Mouse (Mus musculus) kidney, postnatal 0 days (tissue): ENCODE data around the gene Pola1. TPM values are rescaled to one million over a fixed set of nuclear protein-coding genes. Genes with fewer than 3 reads are reported as not detected.

Experiments used
- ATAC-seq: fragments of 200-750 bp; cut with Nextera tagmentation; replicated peaks from 2 replicates; pipeline ENCODE4 v1.8.0; 2017; ENCODE audit warnings: low read depth, moderate number of reproducible peaks, moderate TSS enrichment, moderate library complexity; ENCODE audit not compliant: low FRiP score
- DNase-seq: peaks from one replicate; pipeline ENCODE4 v3.0.0-alpha.2; 2016; ENCODE audit warnings: low spot score
- H3K27ac ChIP-seq: fragments of 300-500 bp; sonication (generic); 2 replicates; pipeline ENCODE4 v1.5.1; 2014; ENCODE audit warnings: mild to moderate bottlenecking
- H3K27me3 ChIP-seq: fragments of 300-500 bp; sonication (generic); 2 replicates; pipeline ENCODE4 v1.6.1; 2014; ENCODE audit warnings: low read length, mixed read lengths; ENCODE audit not compliant: insufficient read depth
- H3K36me3 ChIP-seq: fragments of 300-500 bp; sonication (generic); 2 replicates; pipeline ENCODE4 v1.6.1; 2014; ENCODE audit warnings: low read length, mixed read lengths; ENCODE audit not compliant: insufficient read depth
- H3K4me1 ChIP-seq: fragments of 300-500 bp; sonication (generic); replicated peaks from 2 replicates; pipeline ENCODE4 v1.6.1; 2014; ENCODE audit warnings: antibody characterized with exemption, low read length, mixed read lengths; ENCODE audit not compliant: insufficient read depth
- H3K4me2 ChIP-seq: fragments of 300-500 bp; sonication (generic); 2 replicates; pipeline ENCODE4 v1.6.1; 2014; ENCODE audit warnings: mild to moderate bottlenecking, low read length, moderate library complexity, mixed read lengths
- H3K4me3 ChIP-seq: fragments of 300-500 bp; sonication (generic); replicated peaks from 2 replicates; pipeline ENCODE4 v1.5.1; 2014; ENCODE audit warnings: low read depth, low read length
- H3K9ac ChIP-seq: fragments of 300-500 bp; sonication (generic); 2 replicates; pipeline ENCODE4 v1.6.1; 2014; ENCODE audit warnings: low read depth, low read length
- H3K9me3 ChIP-seq: fragments of 300-500 bp; sonication (generic); replicated peaks from 2 replicates; pipeline ENCODE4 v1.6.1; 2016; ENCODE audit warnings: low read length, inconsistent platforms, mixed read lengths
- CTCF ChIP-seq: IDR thresholded peaks from 2 replicates; pipeline ENCODE4 v1.5.1; 2016; ENCODE audit warnings: antibody characterized with exemption, low read depth, mild to moderate bottlenecking, moderate library complexity
- WGBS: fragments of 180-500 bp; shearing (Covaris S2); extraction: QIAGEN DNeasy Blood & Tissue Kit; methylation state at CpG from one replicate; pipeline ENCODE4 v1.1.7; 2014; 5-methylcytosine and 5-hydroxymethylcytosine counted together
- polyA plus RNA-seq: library from polyadenylated mRNA; unstranded; fragments of >200 nt; fragmentation: Nextera tagmentation; extraction: Ambion mirVana; gene quantifications from 2 replicates; pipeline ENCODE4 v1.2.1, GENCODE M21; 2015

Pola1 gene
- polyA plus RNA-seq, 1 experiment from 2014 or later = 7.8 TPM

DNA sequence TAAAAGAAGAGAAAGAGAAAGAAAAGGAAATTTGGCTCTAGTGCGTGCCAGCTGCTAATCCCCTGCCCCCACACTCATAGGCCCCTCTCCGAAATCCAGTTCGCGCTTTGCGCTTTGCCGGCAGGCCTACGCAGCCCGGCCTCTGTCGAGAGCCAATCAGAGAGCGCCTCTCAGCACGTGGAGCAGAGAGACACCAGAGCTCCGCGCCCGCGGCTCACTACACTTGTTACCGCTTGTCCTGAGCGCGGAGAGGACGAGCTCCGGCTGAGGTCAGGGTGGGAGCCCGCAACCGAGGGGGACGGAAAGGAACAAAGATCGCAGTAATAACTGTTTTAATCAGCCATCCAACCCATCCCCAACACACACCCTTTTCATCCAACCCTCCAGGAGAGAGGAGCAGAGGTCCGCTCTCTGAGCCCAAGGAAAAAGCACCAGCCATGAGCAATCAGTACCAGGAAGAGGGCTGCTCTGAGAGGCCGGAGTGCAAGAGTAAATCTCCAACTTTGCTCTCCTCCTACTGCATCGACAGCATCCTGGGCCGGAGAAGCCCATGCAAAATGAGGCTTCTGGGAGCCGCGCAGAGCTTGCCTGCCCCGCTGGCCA is 345.6 kb downstream of the Pola1 start, which contains the start of gene Arx:
TSS of gene Arx (plus strand) at position 155 of the 603 bp plus-strand sequence.
- ATAC-seq (peak; percentile 94), DNase-seq (peak; percentile 75)
- Histone ChIP-seq H3K4me3 (no peak within 1 kb of the TSS), H3K9me3 (no peaks in the 10 kb centered on the region), H3K27ac (no peak within 1 kb of the TSS), H3K36me3 (no peaks in the 10 kb centered on the region), H3K27me3 (peaks cover 41% of the 10 kb centered on the region), H3K4me2 (no peak within 1 kb of the TSS), H3K4me1 (no peaks in the 10 kb centered on the region), H3K9ac (no peak within 1 kb of the TSS)
- no peak for TF ChIP-seq CTCF
- WGBS = 33% methylated on average over 31 of the region's 31 CpGs

DNA sequence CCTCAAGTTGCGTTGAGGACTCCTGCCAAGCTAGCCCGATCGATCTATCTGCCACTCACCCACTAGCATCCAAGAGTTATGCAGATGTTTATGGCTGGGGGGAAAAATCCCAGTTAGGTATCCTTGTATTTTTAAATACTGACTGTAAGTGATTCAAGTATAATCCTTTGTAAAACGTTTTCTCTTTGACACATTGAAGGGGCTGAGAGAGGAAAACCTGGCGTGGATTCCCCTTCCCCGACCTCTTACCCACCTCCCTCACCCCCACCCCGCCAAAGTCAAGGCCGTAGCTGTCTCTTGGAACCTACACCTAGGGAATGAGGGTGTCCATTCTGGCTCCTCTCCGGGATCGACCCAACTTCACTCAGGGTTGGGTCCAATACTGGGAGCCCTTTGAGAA is 346.9 kb downstream of the Pola1 start:
- no peak overlapping the region for H3K4me3 ChIP-seq
- H3K36me3 ChIP-seq = no peaks in the 10 kb centered on the region
- no peaks in the 10 kb centered on the region for H3K4me1 ChIP-seq
- no peak overlapping the region for H3K27ac ChIP-seq
- H3K9ac ChIP-seq = no peak overlapping the region
- ATAC-seq = no peak
- WGBS = 31% methylated on average over 10 of the region's 10 CpGs
- H3K9me3 ChIP-seq = no peaks in the 10 kb centered on the region
- TF ChIP-seq CTCF = no peak
- H3K27me3 ChIP-seq = peaks cover 33% of the 10 kb centered on the region
- no peak overlapping the region for H3K4me2 ChIP-seq
- no peak for DNase-seq

DNA sequence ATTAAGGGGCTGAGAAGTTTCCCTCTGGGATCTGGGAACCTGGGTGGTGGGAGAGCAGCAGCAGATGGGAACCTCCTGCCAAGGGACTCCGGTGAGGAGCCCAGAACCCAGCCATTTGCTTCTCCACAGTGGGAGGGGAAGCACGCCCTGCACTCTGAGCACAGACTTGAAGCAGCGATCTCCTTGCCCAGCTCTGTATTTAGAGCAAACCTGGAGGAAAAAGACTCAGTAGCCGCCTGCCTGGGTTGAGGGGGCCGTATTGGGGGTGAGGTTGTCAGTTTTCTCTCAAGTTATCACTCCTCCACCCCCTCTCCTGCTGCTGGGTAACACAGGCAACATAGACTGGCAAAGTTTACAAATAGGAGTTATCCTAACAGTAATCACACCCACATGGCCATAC is 350.2 kb downstream of the Pola1 start:
- H3K4me2 ChIP-seq = peak overlapping the region; percentile 10; the same call in 1 of the 2 replicates
- TF ChIP-seq CTCF = no peak
- WGBS = 14% methylated on average over 5 of the region's 5 CpGs
- H3K36me3 ChIP-seq = no peaks in the 10 kb centered on the region
- no peaks in the 10 kb centered on the region for H3K9me3 ChIP-seq
- no peak overlapping the region for H3K4me3 ChIP-seq
- no peak for ATAC-seq
- H3K27ac ChIP-seq = no peak overlapping the region
- DNase-seq = no peak
- no peak overlapping the region for H3K9ac ChIP-seq
- no peaks in the 10 kb centered on the region for H3K4me1 ChIP-seq
- peaks cover 24% of the 10 kb centered on the region for H3K27me3 ChIP-seq

DNA sequence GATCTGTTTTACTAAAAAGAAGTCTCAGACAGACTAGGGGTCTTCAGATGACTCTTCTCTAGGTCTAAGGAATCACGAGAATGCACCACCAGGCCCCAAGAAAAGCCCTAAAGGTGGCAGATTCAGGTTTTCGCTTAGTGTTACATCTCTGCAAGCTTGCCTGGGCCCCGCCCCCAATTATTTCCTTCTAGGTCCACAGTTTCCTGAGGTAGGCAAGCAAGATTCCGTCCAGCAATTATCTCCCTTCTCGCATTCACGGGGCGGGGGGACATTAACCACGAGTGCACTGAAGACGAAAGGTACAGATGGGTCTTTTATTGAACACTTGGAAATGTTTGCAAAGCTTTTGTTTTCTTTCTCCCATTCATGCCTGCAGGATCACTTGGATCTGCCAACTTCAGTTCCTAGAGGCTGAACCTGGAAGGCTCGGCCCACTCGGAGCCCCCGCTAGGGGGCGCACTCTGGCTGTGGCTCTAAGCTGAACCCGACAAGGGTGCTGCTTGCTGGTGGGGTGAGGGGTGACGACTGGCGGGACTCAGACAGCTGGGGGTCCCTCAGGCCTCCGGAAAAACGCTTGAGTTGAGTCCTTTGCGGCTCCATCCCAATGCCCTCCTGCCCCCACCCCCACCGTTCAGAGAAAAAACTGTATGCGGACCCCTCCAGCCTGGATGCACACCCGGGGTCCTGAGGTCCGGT is 350.8 kb downstream of the Pola1 start:
- no peak overlapping the region for H3K9ac ChIP-seq
- ATAC-seq (no peak), DNase-seq (peak; percentile 44)
- no peaks in the 10 kb centered on the region for H3K4me1 ChIP-seq
- H3K9me3 ChIP-seq = no peaks in the 10 kb centered on the region
- peaks cover 20% of the 10 kb centered on the region for H3K27me3 ChIP-seq
- no peak overlapping the region for H3K27ac ChIP-seq
- H3K36me3 ChIP-seq = no peaks in the 10 kb centered on the region
- WGBS = 25% methylated on average over 23 of the region's 23 CpGs
- peak; percentile 64 for TF ChIP-seq CTCF
- peak overlapping the region; percentile 10; the same call in 1 of the 2 replicates for H3K4me2 ChIP-seq
- H3K4me3 ChIP-seq = no peak overlapping the region

DNA sequence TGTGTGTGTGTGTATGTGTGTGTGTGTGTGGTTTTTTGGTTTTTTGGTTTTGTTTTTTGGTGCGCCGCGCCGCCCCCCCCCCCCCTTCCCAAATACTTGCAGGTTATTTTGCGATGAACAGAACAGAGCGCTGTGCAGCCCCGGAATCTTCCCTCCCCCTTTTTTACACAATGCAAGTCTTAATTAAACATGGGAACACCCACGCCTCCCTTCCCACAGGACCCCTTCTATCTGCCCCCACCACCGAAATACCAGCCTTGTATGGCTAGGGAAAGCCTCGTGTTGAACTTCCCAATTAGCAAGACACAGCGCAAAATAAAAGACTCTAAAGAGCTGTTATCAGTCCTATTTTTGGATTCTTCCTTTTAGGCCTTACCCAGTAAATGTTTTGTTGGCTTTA is 352.0 kb downstream of the Pola1 start:
- no peaks in the 10 kb centered on the region for H3K4me1 ChIP-seq
- no peak for TF ChIP-seq CTCF
- DNase-seq (no peak), ATAC-seq (no peak)
- H3K9ac ChIP-seq = no peak overlapping the region
- H3K4me2 ChIP-seq = no peak overlapping the region
- H3K4me3 ChIP-seq = no peak overlapping the region
- H3K27ac ChIP-seq = no peak overlapping the region
- 40% methylated on average over 7 of the region's 11 CpGs for WGBS
- H3K9me3 ChIP-seq = no peaks in the 10 kb centered on the region
- H3K36me3 ChIP-seq = no peaks in the 10 kb centered on the region
- peaks cover 9% of the 10 kb centered on the region for H3K27me3 ChIP-seq

DNA sequence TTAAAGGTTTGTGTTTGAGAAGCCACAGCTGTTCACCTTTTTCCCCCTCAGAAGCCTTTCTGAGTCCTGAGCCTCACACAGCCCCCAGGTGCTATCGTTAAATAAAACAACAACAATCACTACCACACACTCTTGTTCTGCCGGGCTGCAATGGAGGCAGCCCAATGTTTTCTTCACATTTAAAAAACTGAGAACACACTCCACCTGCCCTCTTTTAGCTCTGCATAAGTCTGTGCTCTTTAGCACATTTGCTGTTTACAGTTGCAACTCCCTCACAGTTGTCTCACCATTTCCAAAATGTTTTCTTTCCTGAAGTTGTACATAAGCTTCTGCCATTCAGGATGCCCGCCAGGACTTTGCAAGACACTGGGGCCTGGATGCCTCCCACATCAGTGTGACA is 356.3 kb downstream of the Pola1 start:
- DNase-seq (no peak), ATAC-seq (no peak)
- H3K9me3 ChIP-seq = no peaks in the 10 kb centered on the region
- H3K27me3 ChIP-seq = peaks cover 4% of the 10 kb centered on the region; the same call in 1 of the 2 replicates
- no peaks in the 10 kb centered on the region for H3K36me3 ChIP-seq
- H3K4me2 ChIP-seq = no peak overlapping the region
- no peak overlapping the region for H3K27ac ChIP-seq
- no peak for TF ChIP-seq CTCF
- H3K4me3 ChIP-seq = no peak overlapping the region
- no peaks in the 10 kb centered on the region for H3K4me1 ChIP-seq
- no peak overlapping the region for H3K9ac ChIP-seq
- WGBS = 62% methylated on average over 3 of the region's 3 CpGs

Other genes with a start within 250 kb of the Pola1 start
- gene Pcyt1b, start 22.7 kb upstream of the Pola1 start, polyA plus RNA-seq = 0.29 and 0.31 TPM in 2 replicates
- gene Pdk3, start 200.0 kb upstream of the Pola1 start, polyA plus RNA-seq = 48.9 and 55.1 TPM in 2 replicates